Mouse (Mus musculus): ENCODE data around the gene Fam20a. TPM values are rescaled to one million over a fixed set of nuclear protein-coding genes. Genes with fewer than 3 reads are reported as not detected.
A peak's percentile ranks its signal among the peaks of the same experiment; 100 is the strongest.

Fam20a gene
- polyA plus RNA-seq, 1 experiment from 2014 or later = 3.3 TPM

GRCm38 (mm10) chr11:109714341-109715247 lies 7.5 kb downstream of the Fam20a start:
- Histone ChIP-seq H3K36me3 (no peaks in the 10 kb centered on the region), H3K9me3 (no peaks in the 10 kb centered on the region), H3K9ac (no peak overlapping the region), H3K4me3 (no peak overlapping the region), H3K4me1 (peaks cover 29% of the 10 kb centered on the region), H3K27ac (peak overlapping the region; percentile 50; the same call in 1 of the 2 replicates), H3K27me3 (no peaks in the 10 kb centered on the region), H3K4me2 (replicated peaks) (no peak overlapping the region)
- ATAC-seq (ENCODE audit: insufficient number of reproducible peaks, insufficient read depth, low FRiP score, low TSS enrichment) = no peak
- WGBS = 60% methylated on average over 17 of the region's 17 CpGs

GRCm38 (mm10) chr11:109709501-109709900 lies 12.6 kb downstream of the Fam20a start:
- Histone ChIP-seq H3K27me3 (no peaks in the 10 kb centered on the region), H3K4me1 (peaks cover 17% of the 10 kb centered on the region), H3K36me3 (no peaks in the 10 kb centered on the region), H3K27ac (no peak overlapping the region), H3K9me3 (no peaks in the 10 kb centered on the region), H3K4me2 (replicated peaks) (no peak overlapping the region), H3K9ac (no peak overlapping the region), H3K4me3 (no peak overlapping the region)
- WGBS = 83% methylated on average over 5 of the region's 5 CpGs
- ATAC-seq (ENCODE audit: insufficient number of reproducible peaks, insufficient read depth, low FRiP score, low TSS enrichment) = no peak

GRCm38 (mm10) chr11:109708786-109709185 lies 13.3 kb downstream of the Fam20a start:
- ATAC-seq (ENCODE audit: insufficient number of reproducible peaks, insufficient read depth, low FRiP score, low TSS enrichment) = no peak
- no peaks in the 10 kb centered on the region for H3K36me3 ChIP-seq
- H3K4me3 ChIP-seq = no peak overlapping the region
- H3K9ac ChIP-seq = no peak overlapping the region
- no peaks in the 10 kb centered on the region for H3K9me3 ChIP-seq
- WGBS = 91% methylated on average over 4 of the region's 4 CpGs
- H3K4me1 ChIP-seq = peaks cover 13% of the 10 kb centered on the region; the same call in 1 of the 2 replicates
- no peak overlapping the region for H3K4me2 ChIP-seq (replicated peaks)
- H3K27ac ChIP-seq = no peak overlapping the region
- no peaks in the 10 kb centered on the region for H3K27me3 ChIP-seq

- H3K9me3 ChIP-seq = no peaks in the 10 kb centered on the region
- no peak overlapping the region for H3K4me3 ChIP-seq
- no peak for ATAC-seq (ENCODE audit: insufficient number of reproducible peaks, insufficient read depth, low FRiP score, low TSS enrichment)
- H3K4me1 ChIP-seq = 0 out of 2 replicates have a peak, but pooled peaks cover 5% of the 10 kb centered on the region
- WGBS = 58% methylated on average over 3 of the region's 3 CpGs
- no peaks in the 10 kb centered on the region for H3K27me3 ChIP-seq
- no peak overlapping the region for H3K4me2 ChIP-seq (replicated peaks)
- H3K36me3 ChIP-seq = no peaks in the 10 kb centered on the region
- no peak overlapping the region for H3K27ac ChIP-seq
- no peak overlapping the region for H3K9ac ChIP-seq
Measured at GRCm38 (mm10) chr11:109707442-109707841, 14.6 kb downstream of the Fam20a start.

- Histone ChIP-seq H3K4me1 (peaks cover 6% of the 10 kb centered on the region; the same call in 1 of the 2 replicates), H3K27ac (no peak overlapping the region), H3K9ac (no peak overlapping the region), H3K4me2 (replicated peaks) (no peak overlapping the region), H3K27me3 (no peaks in the 10 kb centered on the region), H3K4me3 (no peak overlapping the region), H3K36me3 (no peaks in the 10 kb centered on the region), H3K9me3 (no peaks in the 10 kb centered on the region)
- ATAC-seq (ENCODE audit: insufficient number of reproducible peaks, insufficient read depth, low FRiP score, low TSS enrichment) = no peak
- 76% methylated on average over 4 of the region's 4 CpGs for WGBS
Measured at GRCm38 (mm10) chr11:109706586-109706985, 15.5 kb downstream of the Fam20a start.

- H3K9me3 ChIP-seq = no peaks in the 10 kb centered on the region
- H3K27me3 ChIP-seq = no peaks in the 10 kb centered on the region
- H3K4me2 ChIP-seq (replicated peaks) = no peak overlapping the region
- H3K4me1 ChIP-seq = peaks cover 6% of the 10 kb centered on the region; the same call in 1 of the 2 replicates
- H3K27ac ChIP-seq = no peak overlapping the region
- H3K36me3 ChIP-seq = no peaks in the 10 kb centered on the region
- no peak overlapping the region for H3K9ac ChIP-seq
- ATAC-seq (ENCODE audit: insufficient number of reproducible peaks, insufficient read depth, low FRiP score, low TSS enrichment) = no peak
- WGBS = 74% methylated on average over 9 of the region's 9 CpGs
- H3K4me3 ChIP-seq = no peak overlapping the region
Measured at GRCm38 (mm10) chr11:109706055-109706412, 16.0 kb downstream of the Fam20a start.

GRCm38 (mm10) chr11:109705336-109706054 lies 16.6 kb downstream of the Fam20a start:
- peaks cover 6% of the 10 kb centered on the region; the same call in 1 of the 2 replicates for H3K4me1 ChIP-seq
- 79% methylated on average over 9 of the region's 9 CpGs for WGBS
- H3K4me2 ChIP-seq (replicated peaks) = no peak overlapping the region

GRCm38 (mm10) chr11:109704311-109705205 lies 17.5 kb downstream of the Fam20a start:
- no peak for ATAC-seq (ENCODE audit: insufficient number of reproducible peaks, insufficient read depth, low FRiP score, low TSS enrichment)
- no peak overlapping the region for H3K4me2 ChIP-seq (replicated peaks)
- no peak overlapping the region for H3K9ac ChIP-seq
- no peaks in the 10 kb centered on the region for H3K36me3 ChIP-seq
- 88% methylated on average over 22 of the region's 22 CpGs for WGBS
- no peaks in the 10 kb centered on the region for H3K9me3 ChIP-seq
- H3K4me1 ChIP-seq = peaks cover 6% of the 10 kb centered on the region; the same call in 1 of the 2 replicates
- H3K27ac ChIP-seq = no peak overlapping the region
- H3K4me3 ChIP-seq = no peak overlapping the region
- no peaks in the 10 kb centered on the region for H3K27me3 ChIP-seq

More at GRCm38 (mm10) chr11:109705336-109706054, 16.6 kb downstream of the Fam20a start:
- no peak overlapping the region for H3K4me3 ChIP-seq
- no peaks in the 10 kb centered on the region for H3K9me3 ChIP-seq
- no peak for ATAC-seq (ENCODE audit: insufficient number of reproducible peaks, insufficient read depth, low FRiP score, low TSS enrichment)
- no peaks in the 10 kb centered on the region for H3K27me3 ChIP-seq
- H3K27ac ChIP-seq = no peak overlapping the region
- no peaks in the 10 kb centered on the region for H3K36me3 ChIP-seq
- no peak overlapping the region for H3K9ac ChIP-seq

GRCm38 (mm10) chr11:109703845-109704244 lies 18.2 kb downstream of the Fam20a start:
- Histone ChIP-seq H3K4me2 (replicated peaks) (no peak overlapping the region), H3K27me3 (no peaks in the 10 kb centered on the region), H3K4me3 (no peak overlapping the region), H3K27ac (no peak overlapping the region), H3K9me3 (no peaks in the 10 kb centered on the region), H3K36me3 (no peaks in the 10 kb centered on the region), H3K4me1 (peaks cover 6% of the 10 kb centered on the region; the same call in 1 of the 2 replicates), H3K9ac (no peak overlapping the region)
- no peak for ATAC-seq (ENCODE audit: insufficient number of reproducible peaks, insufficient read depth, low FRiP score, low TSS enrichment)
- 77% methylated on average over 9 of the region's 9 CpGs for WGBS

GRCm38 (mm10) chr11:109702031-109702815 lies 19.9 kb downstream of the Fam20a start:
- Histone ChIP-seq H3K27ac (no peak overlapping the region), H3K9me3 (no peaks in the 10 kb centered on the region), H3K4me3 (no peak overlapping the region), H3K4me2 (replicated peaks) (no peak overlapping the region), H3K4me1 (peaks cover 6% of the 10 kb centered on the region; the same call in 1 of the 2 replicates), H3K36me3 (no peaks in the 10 kb centered on the region), H3K9ac (no peak overlapping the region), H3K27me3 (no peaks in the 10 kb centered on the region)
- WGBS = 46% methylated on average over 10 of the region's 10 CpGs
- ATAC-seq (ENCODE audit: insufficient number of reproducible peaks, insufficient read depth, low FRiP score, low TSS enrichment) = no peak

Data from embryonic facial prominence, embryonic 12.5 days (tissue).